Mouse (Mus musculus): ENCODE results near the gene Acyp2. TPM values are rescaled to one million over a fixed set of nuclear protein-coding genes. Genes with fewer than 3 reads are reported as not detected.

Gene Acyp2
- polyA plus RNA-seq, 1 experiment from 2014 or later, result 4.7 TPM

DNA sequence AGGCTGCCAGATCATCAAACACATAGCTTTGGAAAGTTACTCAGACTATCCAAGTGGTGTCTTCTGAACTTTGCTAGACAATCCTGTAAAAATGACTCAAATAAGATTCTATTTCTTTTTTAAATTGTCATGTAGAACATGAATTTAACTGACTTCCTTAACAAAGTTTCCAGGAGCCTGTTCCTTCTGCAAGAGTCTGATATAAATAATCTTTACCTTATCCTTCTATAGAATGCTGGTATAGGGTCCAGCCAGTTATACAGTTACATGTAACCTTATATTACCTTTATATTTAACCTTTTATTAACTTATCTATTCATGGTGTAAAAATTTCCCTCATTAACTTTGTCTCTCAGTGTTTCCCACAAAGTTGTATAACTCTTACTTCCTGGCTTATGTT, 36.7 kb downstream of the Acyp2 start:
- ATAC-seq (replicated peaks; ENCODE audit: low FRiP score) (no peak), DNase-seq (ENCODE audit: low spot score) (no peak)
- Histone ChIP-seq H3K4me3 (ENCODE audit: low read depth, low read length) (no peak overlapping the region), H3K27ac (ENCODE audit: low read depth, low read length) (no peak overlapping the region), H3K27me3 (replicated peaks; ENCODE audit: control insufficient read depth, insufficient read depth, low read length) (no peaks in the 10 kb centered on the region), H3K9me3 (ENCODE audit: control insufficient read depth, low read length) (no peaks in the 10 kb centered on the region), H3K36me3 (ENCODE audit: control insufficient read depth, insufficient read depth, low read length) (no peaks in the 10 kb centered on the region), H3K4me1 (replicated peaks; ENCODE audit: control insufficient read depth, insufficient read depth, low read length) (peaks cover 5% of the 10 kb centered on the region; the same call in 1 of the 2 replicates), H3K9ac (ENCODE audit: low read depth, low read length) (no peak overlapping the region), H3K4me2 (no peak overlapping the region)

DNA sequence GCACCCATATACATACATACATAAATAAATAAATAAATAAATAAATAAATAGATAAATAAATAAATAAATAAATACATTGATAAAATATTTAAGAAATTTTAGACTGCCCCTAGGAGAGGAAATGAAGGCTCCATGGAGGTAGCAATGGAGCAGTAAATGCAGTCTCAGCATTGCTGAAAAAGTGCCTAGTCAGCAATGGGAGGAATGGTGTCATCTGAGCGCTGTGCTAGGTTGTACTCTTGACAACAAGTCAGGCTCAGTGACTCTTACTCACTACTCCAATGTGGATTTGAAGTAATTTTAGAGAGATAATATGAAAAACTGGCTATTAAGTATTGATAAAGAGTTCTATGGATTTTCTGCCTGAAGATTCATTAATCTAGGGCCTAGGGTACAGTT, 40.1 kb downstream of the Acyp2 start:
- H3K4me3 ChIP-seq (ENCODE audit: low read depth, low read length), result no peak overlapping the region
- 93% methylated on average over 1 of the region's 1 CpGs for WGBS
- ATAC-seq (replicated peaks; ENCODE audit: low FRiP score) (no peak), DNase-seq (ENCODE audit: low spot score) (no peak)
- no peaks in the 10 kb centered on the region; the same call in 1 of the 2 replicates for H3K4me1 ChIP-seq (replicated peaks; ENCODE audit: control insufficient read depth, insufficient read depth, low read length)
- no peak overlapping the region for H3K27ac ChIP-seq (ENCODE audit: low read depth, low read length)
- H3K4me2 ChIP-seq, result no peak overlapping the region
- H3K36me3 ChIP-seq (ENCODE audit: control insufficient read depth, insufficient read depth, low read length), result no peaks in the 10 kb centered on the region
- no peaks in the 10 kb centered on the region for H3K27me3 ChIP-seq (replicated peaks; ENCODE audit: control insufficient read depth, insufficient read depth, low read length)
- H3K9me3 ChIP-seq (ENCODE audit: control insufficient read depth, low read length), result no peaks in the 10 kb centered on the region
- H3K9ac ChIP-seq (ENCODE audit: low read depth, low read length), result no peak overlapping the region

DNA sequence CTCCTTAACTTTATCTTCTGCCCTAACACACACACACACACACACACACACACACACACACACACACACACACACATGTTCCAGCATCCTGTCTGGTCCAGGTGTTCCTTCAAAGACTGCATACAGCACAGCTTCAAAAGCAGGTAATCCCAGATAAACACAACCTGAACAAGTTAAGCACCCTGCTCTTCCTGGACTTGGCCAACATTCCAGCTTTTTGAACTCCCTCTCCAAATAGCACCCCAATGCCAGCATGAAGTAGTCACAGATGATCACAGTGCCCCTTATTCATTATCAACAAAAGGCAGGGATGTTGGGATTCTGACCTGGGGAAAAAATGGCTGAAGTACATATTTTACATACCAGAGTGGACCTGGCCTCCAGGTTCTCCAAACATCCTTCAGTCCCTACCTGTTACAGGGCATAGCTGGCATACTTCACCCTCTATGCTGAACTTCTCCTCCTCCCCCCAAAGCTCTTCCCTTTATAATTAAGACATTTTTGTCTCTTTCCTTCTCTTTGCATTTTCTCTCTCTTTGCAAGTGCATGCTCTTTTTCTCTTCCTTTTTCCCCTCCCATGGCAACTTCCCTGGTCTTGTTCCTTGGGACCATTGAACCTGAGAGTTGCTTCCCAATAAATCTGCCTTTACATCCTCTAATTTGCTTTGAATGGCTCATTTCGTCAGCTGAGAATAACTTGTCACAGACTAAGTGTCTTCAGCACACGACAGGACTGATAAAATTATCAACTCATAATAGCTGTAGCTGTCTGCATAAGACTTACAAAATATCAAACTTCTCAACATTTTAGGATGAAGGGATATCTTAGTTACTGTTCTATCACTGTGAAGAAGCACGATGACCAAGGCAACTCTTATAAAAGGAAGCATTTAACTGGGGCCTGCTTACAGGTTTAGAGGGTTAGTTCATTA, 41.5 kb downstream of the Acyp2 start:
- no peaks in the 10 kb centered on the region for H3K9me3 ChIP-seq (ENCODE audit: control insufficient read depth, low read length)
- no peak overlapping the region for H3K9ac ChIP-seq (ENCODE audit: low read depth, low read length)
- H3K27ac ChIP-seq (ENCODE audit: low read depth, low read length), result no peak overlapping the region
- WGBS, result 64% methylated on average over 3 of the region's 3 CpGs
- H3K4me1 ChIP-seq (replicated peaks; ENCODE audit: control insufficient read depth, insufficient read depth, low read length), result no peaks in the 10 kb centered on the region
- H3K4me3 ChIP-seq (ENCODE audit: low read depth, low read length), result no peak overlapping the region
- ATAC-seq (replicated peaks; ENCODE audit: low FRiP score) (no peak), DNase-seq (ENCODE audit: low spot score) (no peak)
- H3K27me3 ChIP-seq (replicated peaks; ENCODE audit: control insufficient read depth, insufficient read depth, low read length), result no peaks in the 10 kb centered on the region
- no peaks in the 10 kb centered on the region for H3K36me3 ChIP-seq (ENCODE audit: control insufficient read depth, insufficient read depth, low read length)
- H3K4me2 ChIP-seq, result no peak overlapping the region

DNA sequence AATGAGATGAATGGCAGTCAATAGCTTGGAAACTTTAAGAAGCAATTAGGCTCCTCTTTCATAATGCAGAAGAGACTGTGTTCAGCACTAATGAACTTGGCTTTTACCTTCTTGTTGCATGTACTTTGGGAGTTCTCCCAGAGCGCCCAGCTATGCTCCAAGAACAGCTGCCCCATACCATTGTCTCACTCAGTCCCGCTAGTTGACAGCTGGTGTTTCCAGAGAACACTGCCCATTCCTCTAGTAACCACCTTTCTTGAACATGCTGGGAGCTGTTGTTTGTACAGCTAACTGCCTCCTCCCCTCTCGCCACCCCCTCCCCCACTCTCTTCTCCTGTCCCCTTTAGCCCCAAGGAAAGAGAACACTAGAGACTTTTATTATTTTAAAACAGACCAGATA, 52.1 kb downstream of the Acyp2 start:
- 75% methylated on average over 3 of the region's 3 CpGs for WGBS
- no peaks in the 10 kb centered on the region for H3K4me1 ChIP-seq (replicated peaks; ENCODE audit: control insufficient read depth, insufficient read depth, low read length)

DNA sequence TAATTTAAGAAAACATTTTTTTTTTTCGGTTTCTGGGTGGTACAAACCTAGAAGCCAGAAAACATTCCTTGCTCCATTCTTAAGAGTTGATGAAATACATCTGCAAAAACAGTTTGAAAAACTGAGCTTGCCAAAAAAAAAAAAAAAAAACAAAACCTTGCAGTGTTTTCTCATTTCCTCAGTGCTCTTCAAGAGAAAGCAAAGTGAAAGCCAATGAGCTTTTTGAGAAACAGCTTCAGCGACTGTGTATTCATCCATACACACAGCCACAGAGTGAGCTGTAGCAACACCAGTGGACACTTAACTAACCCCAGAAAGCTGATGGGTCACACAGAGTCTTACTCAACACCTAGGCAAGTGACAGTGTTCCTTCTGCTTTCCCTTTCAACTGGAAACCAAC, 69.4 kb downstream of the Acyp2 start:
- H3K36me3 ChIP-seq (ENCODE audit: control insufficient read depth, insufficient read depth, low read length), result no peaks in the 10 kb centered on the region
- no peak overlapping the region for H3K4me3 ChIP-seq (ENCODE audit: low read depth, low read length)
- no peak overlapping the region for H3K27ac ChIP-seq (ENCODE audit: low read depth, low read length)
- H3K4me1 ChIP-seq (replicated peaks; ENCODE audit: control insufficient read depth, insufficient read depth, low read length), result no peaks in the 10 kb centered on the region
- no peak overlapping the region for H3K4me2 ChIP-seq
- H3K9me3 ChIP-seq (ENCODE audit: control insufficient read depth, low read length), result no peaks in the 10 kb centered on the region
- no peak overlapping the region for H3K9ac ChIP-seq (ENCODE audit: low read depth, low read length)
- H3K27me3 ChIP-seq (replicated peaks; ENCODE audit: control insufficient read depth, insufficient read depth, low read length), result no peaks in the 10 kb centered on the region
- 79% methylated on average over 2 of the region's 2 CpGs for WGBS
- ATAC-seq (replicated peaks; ENCODE audit: low FRiP score) (no peak), DNase-seq (ENCODE audit: low spot score) (no peak)

More for the DNA sequence above, 52.1 kb downstream of the Acyp2 start:
- Histone ChIP-seq H3K4me2 (no peak overlapping the region), H3K27ac (ENCODE audit: low read depth, low read length) (no peak overlapping the region), H3K9me3 (ENCODE audit: control insufficient read depth, low read length) (no peaks in the 10 kb centered on the region), H3K4me3 (ENCODE audit: low read depth, low read length) (no peak overlapping the region), H3K27me3 (replicated peaks; ENCODE audit: control insufficient read depth, insufficient read depth, low read length) (no peaks in the 10 kb centered on the region), H3K9ac (ENCODE audit: low read depth, low read length) (no peak overlapping the region), H3K36me3 (ENCODE audit: control insufficient read depth, insufficient read depth, low read length) (no peaks in the 10 kb centered on the region)
- DNase-seq (ENCODE audit: low spot score) (no peak), ATAC-seq (replicated peaks; ENCODE audit: low FRiP score) (no peak)

DNA sequence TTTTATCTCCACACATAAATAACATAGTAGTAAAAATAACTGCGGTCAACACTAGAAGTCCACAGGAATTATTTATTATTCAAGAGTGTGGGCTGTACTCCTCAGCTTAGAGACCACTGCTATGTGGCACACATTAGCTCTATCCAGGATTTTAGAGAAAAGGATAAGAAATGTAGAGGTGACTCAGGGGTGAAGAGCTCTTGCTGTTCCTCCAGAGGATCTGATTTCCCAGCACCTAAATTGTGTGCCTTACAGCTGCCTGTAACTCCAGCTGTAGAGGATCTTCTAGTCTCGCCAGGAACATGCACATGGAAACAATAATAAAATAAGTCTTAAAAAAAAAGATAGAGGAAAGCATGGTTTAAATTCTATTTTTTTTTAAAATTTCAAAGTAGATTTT, 70.5 kb downstream of the Acyp2 start:
- H3K9ac ChIP-seq (ENCODE audit: low read depth, low read length), result no peak overlapping the region
- H3K36me3 ChIP-seq (ENCODE audit: control insufficient read depth, insufficient read depth, low read length), result no peaks in the 10 kb centered on the region
- ATAC-seq (replicated peaks; ENCODE audit: low FRiP score), result no peak
- H3K4me2 ChIP-seq, result no peak overlapping the region
- WGBS, result 83% methylated on average over 2 of the region's 2 CpGs
- H3K4me1 ChIP-seq (replicated peaks; ENCODE audit: control insufficient read depth, insufficient read depth, low read length), result no peaks in the 10 kb centered on the region
- H3K9me3 ChIP-seq (ENCODE audit: control insufficient read depth, low read length), result no peaks in the 10 kb centered on the region
- H3K27ac ChIP-seq (ENCODE audit: low read depth, low read length), result no peak overlapping the region
- DNase-seq (ENCODE audit: low spot score), result no peak
- H3K27me3 ChIP-seq (replicated peaks; ENCODE audit: control insufficient read depth, insufficient read depth, low read length), result no peaks in the 10 kb centered on the region
- H3K4me3 ChIP-seq (ENCODE audit: low read depth, low read length), result no peak overlapping the region

DNA sequence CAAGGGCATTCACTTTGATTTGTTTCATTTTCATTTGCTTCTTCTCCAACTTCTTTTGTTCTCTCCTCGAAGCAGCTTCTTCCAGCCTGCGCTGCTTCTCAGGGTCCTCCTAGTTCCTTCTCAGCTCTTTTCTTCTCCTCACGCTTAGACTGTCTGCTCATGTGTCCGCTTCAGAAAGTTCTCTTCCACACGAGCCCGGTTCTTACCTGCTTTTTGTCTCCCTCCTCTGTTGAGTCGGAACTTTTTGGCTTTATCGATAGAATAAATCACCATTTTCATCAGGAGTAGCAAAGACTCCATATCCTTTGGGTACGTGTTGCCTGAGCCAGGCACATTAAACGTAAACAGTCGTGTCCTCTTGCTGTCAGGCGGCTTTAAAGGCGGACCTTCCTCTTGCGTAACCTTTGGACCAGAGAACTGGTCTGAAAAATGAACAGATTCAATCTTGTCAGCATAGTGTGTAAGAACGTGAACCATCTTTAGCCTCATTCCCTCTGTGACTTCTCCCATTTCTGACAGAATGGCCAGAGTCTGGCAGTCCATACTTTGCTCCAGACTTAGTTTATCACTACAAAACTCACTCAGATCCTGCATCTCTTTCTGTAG, 76.5 kb downstream of the Acyp2 start:
- no peak for ATAC-seq (replicated peaks; ENCODE audit: low FRiP score)
- Histone ChIP-seq H3K27ac (ENCODE audit: low read depth, low read length) (no peak overlapping the region), H3K4me2 (no peak overlapping the region), H3K4me1 (replicated peaks; ENCODE audit: control insufficient read depth, insufficient read depth, low read length) (no peaks in the 10 kb centered on the region), H3K4me3 (ENCODE audit: low read depth, low read length) (no peak overlapping the region), H3K9ac (ENCODE audit: low read depth, low read length) (no peak overlapping the region), H3K27me3 (replicated peaks; ENCODE audit: control insufficient read depth, insufficient read depth, low read length) (no peaks in the 10 kb centered on the region), H3K9me3 (ENCODE audit: control insufficient read depth, low read length) (no peaks in the 10 kb centered on the region), H3K36me3 (ENCODE audit: control insufficient read depth, insufficient read depth, low read length) (no peaks in the 10 kb centered on the region)
- DNase-seq (ENCODE audit: low spot score), result no peak
- WGBS, result 83% methylated on average over 15 of the region's 15 CpGs

DNA sequence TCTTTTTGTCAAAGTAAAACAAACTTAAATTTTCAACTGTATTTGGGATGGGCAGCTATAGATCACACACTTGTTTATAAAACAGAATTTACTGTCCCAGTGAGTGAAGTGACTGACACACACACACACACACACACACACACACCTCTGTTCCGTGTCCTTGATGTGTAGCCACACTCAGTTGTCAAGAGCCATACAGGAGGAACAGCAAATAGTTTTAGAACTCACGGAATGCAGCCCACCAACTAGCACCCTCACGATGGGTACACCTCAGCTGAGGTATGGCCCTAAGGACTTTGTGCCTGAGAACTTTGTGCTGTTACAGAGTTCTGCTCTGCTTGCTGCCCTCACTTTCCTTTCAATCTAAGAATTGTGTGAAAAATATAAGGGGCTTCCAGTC, 78.8 kb downstream of the Acyp2 start:
- no peak for ATAC-seq (replicated peaks; ENCODE audit: low FRiP score)
- no peak for DNase-seq (ENCODE audit: low spot score)
- Histone ChIP-seq H3K9ac (ENCODE audit: low read depth, low read length) (no peak overlapping the region), H3K4me3 (ENCODE audit: low read depth, low read length) (no peak overlapping the region), H3K27ac (ENCODE audit: low read depth, low read length) (no peak overlapping the region), H3K36me3 (ENCODE audit: control insufficient read depth, insufficient read depth, low read length) (no peaks in the 10 kb centered on the region), H3K4me1 (replicated peaks; ENCODE audit: control insufficient read depth, insufficient read depth, low read length) (no peaks in the 10 kb centered on the region), H3K27me3 (replicated peaks; ENCODE audit: control insufficient read depth, insufficient read depth, low read length) (no peaks in the 10 kb centered on the region), H3K9me3 (ENCODE audit: control insufficient read depth, low read length) (no peaks in the 10 kb centered on the region), H3K4me2 (no peak overlapping the region)
- 81% methylated on average over 3 of the region's 3 CpGs for WGBS

DNA sequence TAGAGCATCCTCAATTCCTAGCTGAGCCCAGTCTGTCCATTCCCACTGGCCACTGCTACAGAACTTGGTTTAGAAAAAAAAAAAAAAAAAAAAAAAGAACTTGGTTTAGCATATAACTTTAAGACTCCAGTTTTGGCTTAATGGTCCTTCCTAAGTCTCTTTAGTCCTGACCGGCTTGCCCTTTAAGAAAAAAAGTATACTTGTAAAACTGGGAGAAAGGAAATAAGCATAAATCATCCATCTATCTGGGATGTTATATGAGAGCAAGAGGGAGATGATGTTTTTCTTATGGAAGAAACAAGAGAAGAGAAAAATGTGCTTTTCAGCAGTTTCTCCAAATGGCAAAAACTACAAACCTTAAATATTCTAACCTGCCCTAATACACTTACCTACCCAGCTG, 89.2 kb downstream of the Acyp2 start:
- Histone ChIP-seq H3K9me3 (ENCODE audit: control insufficient read depth, low read length) (no peaks in the 10 kb centered on the region), H3K4me2 (no peak overlapping the region), H3K27me3 (replicated peaks; ENCODE audit: control insufficient read depth, insufficient read depth, low read length) (no peaks in the 10 kb centered on the region), H3K27ac (ENCODE audit: low read depth, low read length) (no peak overlapping the region), H3K9ac (ENCODE audit: low read depth, low read length) (no peak overlapping the region), H3K36me3 (ENCODE audit: control insufficient read depth, insufficient read depth, low read length) (no peaks in the 10 kb centered on the region), H3K4me3 (ENCODE audit: low read depth, low read length) (no peak overlapping the region), H3K4me1 (replicated peaks; ENCODE audit: control insufficient read depth, insufficient read depth, low read length) (no peaks in the 10 kb centered on the region)
- DNase-seq (ENCODE audit: low spot score) (no peak), ATAC-seq (replicated peaks; ENCODE audit: low FRiP score) (no peak)
- WGBS, result 77% methylated on average over 1 of the region's 1 CpGs

Data from liver, embryonic 11.5 days (tissue).